Mouse (Mus musculus) stomach, postnatal 0 days (tissue): ENCODE results near the gene Raph1.

Experiments
- CTCF ChIP-seq: IDR thresholded peaks from 2 replicates; pipeline ENCODE4 v1.5.1; 2016; ENCODE audit warnings: antibody characterized with exemption, low read depth, mild to moderate bottlenecking, moderate library complexity
- EP300 ChIP-seq: optimal IDR thresholded peaks from 2 replicates; pipeline ENCODE3; 2016; ENCODE audit warnings: antibody characterized with exemption

GRCm38 (mm10) chr1:60614902-60615301 is 48.0 kb upstream of the Raph1 start:
- TF ChIP-seq EP300 (no peak), CTCF (no peak)
